Mouse (Mus musculus): ENCODE data around the gene Rps16.

Gene Rps16

GRCm38 (mm10) chr7:28347746-28348145 lies 2.7 kb upstream of the Rps16 start:
- in situ Hi-C loops (cut with MboI, MseI): no loop called here

GRCm38 (mm10) chr7:28348601-28349000 lies 1.9 kb upstream of the Rps16 start:
- in situ Hi-C loops (cut with MboI, MseI): no loop called here

- in situ Hi-C loops (cut with MboI, MseI): no loop called here
These were observed 1.3 kb downstream of the Rps16 start for GRCm38 (mm10) chr7:28351676-28352191.

- in situ Hi-C loops (cut with MboI, MseI): no loop called here
These were observed 2.8 kb downstream of the Rps16 start for GRCm38 (mm10) chr7:28353267-28353666.

- in situ Hi-C loops (cut with MboI, MseI): no loop called here
These were observed 3.7 kb downstream of the Rps16 start for GRCm38 (mm10) chr7:28354113-28354581.

GRCm38 (mm10) chr7:28354596-28354995 lies 4.1 kb downstream of the Rps16 start:
- in situ Hi-C loops (cut with MboI, MseI): no loop called here

- in situ Hi-C loops (cut with MboI, MseI): no loop called here
These were observed 4.8 kb downstream of the Rps16 start for GRCm38 (mm10) chr7:28355221-28355620.

GRCm38 (mm10) chr7:28356981-28357380 lies 6.5 kb downstream of the Rps16 start:
- in situ Hi-C loops (cut with MboI, MseI): no loop called here

- in situ Hi-C loops (cut with MboI, MseI): no loop called here
These were observed 7.5 kb downstream of the Rps16 start for GRCm38 (mm10) chr7:28357984-28358383.

- in situ Hi-C loops (cut with MboI, MseI): no loop called here
These were observed 8.0 kb downstream of the Rps16 start for GRCm38 (mm10) chr7:28358431-28358830.

GRCm38 (mm10) chr7:28359854-28360253 lies 9.4 kb downstream of the Rps16 start:
- in situ Hi-C loops (cut with MboI, MseI): no loop called here

- in situ Hi-C loops (cut with MboI, MseI): no loop called here
These were observed 9.8 kb downstream of the Rps16 start for GRCm38 (mm10) chr7:28360291-28360690.

- in situ Hi-C loops (cut with MboI, MseI): no loop called here
These were observed 11.3 kb downstream of the Rps16 start for GRCm38 (mm10) chr7:28361647-28362341.

GRCm38 (mm10) chr7:28362441-28363060 lies 12.1 kb downstream of the Rps16 start:
- in situ Hi-C loops (cut with MboI, MseI): no loop called here

GRCm38 (mm10) chr7:28367663-28368275 lies 17.3 kb downstream of the Rps16 start:
- in situ Hi-C loops (cut with MboI, MseI): no loop called here

- in situ Hi-C loops (cut with MboI, MseI): no loop called here
These were observed 17.9 kb downstream of the Rps16 start for GRCm38 (mm10) chr7:28368276-28368920.

- in situ Hi-C loops (cut with MboI, MseI): no loop called here
These were observed 19.6 kb downstream of the Rps16 start for GRCm38 (mm10) chr7:28370051-28370450.

- in situ Hi-C loops (cut with MboI, MseI): no loop called here
These were observed 20.6 kb downstream of the Rps16 start for GRCm38 (mm10) chr7:28370977-28371513.

- in situ Hi-C loops (cut with MboI, MseI): no loop called here
These were observed 21.1 kb downstream of the Rps16 start for GRCm38 (mm10) chr7:28371514-28371989.

- in situ Hi-C loops (cut with MboI, MseI): no loop called here
These were observed 22.0 kb downstream of the Rps16 start, which contains the start of gene Plekhg2 for GRCm38 (mm10) chr7:28372251-28373108. TSS of gene Plekhg2 (minus strand) at chr7:28372599.

Measured in T-helper 1 cell (primary cell).